Mouse (Mus musculus): ENCODE data around the gene Clcnka. TPM values are rescaled to one million over a fixed set of nuclear protein-coding genes. Genes with fewer than 3 reads are reported as not detected.

The Clcnka gene
- total and polyA plus RNA-seq, 3 experiments: not detected

DNA sequence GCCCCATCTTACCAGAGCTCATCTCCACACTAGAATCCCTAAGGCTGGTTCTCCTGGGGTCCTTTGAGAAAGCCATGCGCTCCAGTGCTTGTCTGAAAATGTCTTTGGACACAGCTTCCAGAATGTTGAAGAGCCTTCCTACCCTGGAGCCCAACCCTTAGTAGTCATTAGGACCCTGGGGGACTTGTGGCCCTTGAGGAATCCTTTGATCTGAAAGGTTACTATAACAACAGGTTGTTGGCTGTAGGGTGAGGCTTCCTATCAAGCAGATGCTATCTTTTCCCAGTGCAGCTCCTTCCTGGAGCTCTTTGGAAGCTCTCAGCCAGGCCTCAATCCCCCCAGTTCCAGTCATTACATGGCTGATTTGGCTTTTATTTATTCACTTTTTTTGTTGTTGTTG lies 37.5 kb upstream of the Clcnka start, which contains the start of gene Srarp:
TSS of gene Srarp (minus strand) at position 132 of the 400 bp plus-strand sequence.
- H3K27ac ChIP-seq (ENCODE audit: control insufficient read depth, low read depth, low read length): no peak within 1 kb of the TSS
- no peak within 1 kb of the TSS for H3K9ac ChIP-seq (ENCODE audit: control insufficient read depth, low read depth, low read length, poor library complexity, severe bottlenecking)
- no peaks in the 10 kb centered on the region for H3K36me3 ChIP-seq (ENCODE audit: control insufficient read depth in 1 of 2, insufficient read depth in 2 of 2, low read length in 2 of 2)
- H3K79me2 ChIP-seq (ENCODE audit: control insufficient read depth, insufficient read depth, low read length, poor library complexity): no peaks in the 10 kb centered on the region
- H3K9me3 ChIP-seq (replicated peaks; ENCODE audit: insufficient read depth, low read length): no peaks in the 10 kb centered on the region
- no peaks in the 10 kb centered on the region for H3K4me1 ChIP-seq (ENCODE audit: control insufficient read depth in 1 of 2, insufficient read depth in 2 of 2, low read length in 2 of 2)
- H3K4me3 ChIP-seq (ENCODE audit: control insufficient read depth in 1 of 2, insufficient read depth in 1 of 2, low read depth in 2 of 2, low read length in 2 of 2): no peak within 1 kb of the TSS
- TF ChIP-seq MAFK (IDR thresholded peaks at IDR 0.05; ENCODE audit: borderline replicate concordance, low read depth, low read length): no peak
- TF ChIP-seq MAX (IDR thresholded peaks at IDR 0.05; ENCODE audit: low read length): no peak
- no peak for TF ChIP-seq BHLHE40 (IDR thresholded peaks at IDR 0.05; ENCODE audit: borderline replicate concordance, low read depth, low read length)
- no peak for TF ChIP-seq SIN3A (IDR thresholded peaks at IDR 0.05; ENCODE audit: low read length)
- no peak for TF ChIP-seq POLR2AphosphoS5 (IDR thresholded peaks at IDR 0.05; ENCODE audit: borderline replicate concordance, low read depth, low read length)
- no peak for TF ChIP-seq USF2 (IDR thresholded peaks at IDR 0.05; ENCODE audit: borderline replicate concordance in 1 of 2, insufficient read depth in 1 of 2, low read depth in 1 of 2, low read length in 2 of 2)
- no peak for TF ChIP-seq CTCF (IDR thresholded peaks at IDR 0.05 in 2 of 3, conservative IDR thresholded peaks at IDR 0.05 in 1 of 3; ENCODE audit: control insufficient read depth in 1 of 3, insufficient read depth in 1 of 3, low read depth in 2 of 3, low read length in 3 of 3, poor library complexity in 1 of 3, severe bottlenecking in 1 of 3)
- no peak for TF ChIP-seq MXI1 (IDR thresholded peaks at IDR 0.05; ENCODE audit: low read depth, low read length)
- no peak for TF ChIP-seq ZC3H11A (IDR thresholded peaks at IDR 0.05; ENCODE audit: low read depth, low read length)
- no peak for TF ChIP-seq ZKSCAN1 (IDR thresholded peaks at IDR 0.05; ENCODE audit: low read depth, low read length)
- TF ChIP-seq GATA1 (IDR thresholded peaks at IDR 0.05; ENCODE audit: low read depth, low read length): no peak
- no peak for TF ChIP-seq RAD21 (IDR thresholded peaks at IDR 0.05; ENCODE audit: low read depth, low read length)
- H3K27me3 ChIP-seq (ENCODE audit: control insufficient read depth in 1 of 2, insufficient read depth in 2 of 2, low read length in 2 of 2): no peaks in the 10 kb centered on the region
- DNase-seq (ENCODE audit: low read depth, low spot score): no peak

DNA sequence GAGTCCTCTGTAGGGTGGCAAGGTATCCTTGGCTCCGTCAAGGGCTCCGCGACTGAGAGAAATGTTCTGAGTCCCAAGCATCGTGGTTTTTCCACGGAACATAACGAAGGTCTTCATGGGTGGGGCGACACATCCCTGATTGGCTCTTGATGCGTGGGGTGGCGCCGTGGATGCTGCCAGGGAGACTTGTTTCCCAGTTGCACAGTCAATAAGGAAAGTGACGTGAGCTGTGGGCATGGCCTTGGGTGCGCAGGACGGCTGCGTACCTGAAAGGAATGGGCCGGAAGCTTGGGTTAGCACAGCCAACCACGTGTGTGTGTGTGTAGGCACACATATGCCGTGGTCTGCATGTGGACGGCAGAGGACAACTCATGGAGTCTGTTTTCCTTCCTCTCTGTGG lies 34.7 kb upstream of the Clcnka start:
- Histone ChIP-seq H3K9me3 (replicated peaks; ENCODE audit: insufficient read depth, low read length) (no peaks in the 10 kb centered on the region), H3K36me3 (ENCODE audit: control insufficient read depth in 1 of 2, insufficient read depth in 2 of 2, low read length in 2 of 2) (no peaks in the 10 kb centered on the region), H3K27me3 (ENCODE audit: control insufficient read depth in 1 of 2, insufficient read depth in 2 of 2, low read length in 2 of 2) (no peaks in the 10 kb centered on the region), H3K4me3 (ENCODE audit: control insufficient read depth in 1 of 2, insufficient read depth in 1 of 2, low read depth in 2 of 2, low read length in 2 of 2) (no peak overlapping the region), H3K27ac (ENCODE audit: control insufficient read depth, low read depth, low read length) (no peak overlapping the region), H3K4me1 (ENCODE audit: control insufficient read depth in 1 of 2, insufficient read depth in 2 of 2, low read length in 2 of 2) (no peaks in the 10 kb centered on the region), H3K9ac (ENCODE audit: control insufficient read depth, low read depth, low read length, poor library complexity, severe bottlenecking) (no peak overlapping the region), H3K79me2 (ENCODE audit: control insufficient read depth, insufficient read depth, low read length, poor library complexity) (no peaks in the 10 kb centered on the region)
- no peak for DNase-seq (ENCODE audit: low read depth, low spot score)
- no peak for TF ChIP-seq MEF2A (IDR thresholded peaks at IDR 0.05; ENCODE audit: extremely low read depth, insufficient replicate concordance, low read depth, low read length, poor library complexity, severe bottlenecking)
- TF ChIP-seq TCF12 (IDR thresholded peaks at IDR 0.05; ENCODE audit: low read depth, low read length): no peak
- no peak for TF ChIP-seq CHD1 (IDR thresholded peaks at IDR 0.05; ENCODE audit: low read depth, low read length)
- TF ChIP-seq BHLHE40 (IDR thresholded peaks at IDR 0.05; ENCODE audit: borderline replicate concordance, low read depth, low read length): no peak
- no peak for TF ChIP-seq CTCF (IDR thresholded peaks at IDR 0.05 in 2 of 3, conservative IDR thresholded peaks at IDR 0.05 in 1 of 3; ENCODE audit: control insufficient read depth in 1 of 3, insufficient read depth in 1 of 3, low read depth in 2 of 3, low read length in 3 of 3, poor library complexity in 1 of 3, severe bottlenecking in 1 of 3)
- no peak for TF ChIP-seq CHD2 (IDR thresholded peaks at IDR 0.05; ENCODE audit: low read length)
- no peak for TF ChIP-seq E2F4 (IDR thresholded peaks at IDR 0.05; ENCODE audit: borderline replicate concordance, low read depth, low read length)
- TF ChIP-seq ZNF384 (IDR thresholded peaks at IDR 0.05; ENCODE audit: low read depth, low read length): no peak
- no peak for TF ChIP-seq RAD21 (IDR thresholded peaks at IDR 0.05; ENCODE audit: low read depth, low read length)
- TF ChIP-seq GABPA (IDR thresholded peaks at IDR 0.05; ENCODE audit: low read depth, low read length): no peak
- no peak for TF ChIP-seq NELFE (IDR thresholded peaks at IDR 0.05; ENCODE audit: low read depth, low read length)
- TF ChIP-seq GATA1 (IDR thresholded peaks at IDR 0.05; ENCODE audit: low read depth, low read length): no peak
- TF ChIP-seq TAL1 (IDR thresholded peaks at IDR 0.05; ENCODE audit: low read length): no peak
- no peak for TF ChIP-seq UBTF (IDR thresholded peaks at IDR 0.05; ENCODE audit: borderline replicate concordance, insufficient read depth, low read depth, low read length)
- no peak for TF ChIP-seq ZMIZ1 (IDR thresholded peaks at IDR 0.05; ENCODE audit: low read depth, low read length)
- TF ChIP-seq POLR2AphosphoS5 (IDR thresholded peaks at IDR 0.05; ENCODE audit: borderline replicate concordance, low read depth, low read length): no peak
- TF ChIP-seq RCOR1 (IDR thresholded peaks at IDR 0.05; ENCODE audit: low read depth, low read length): no peak
- TF ChIP-seq MYB (IDR thresholded peaks at IDR 0.05; ENCODE audit: low read depth, low read length): no peak
- no peak for TF ChIP-seq MAX (IDR thresholded peaks at IDR 0.05; ENCODE audit: low read length)

Data from MEL (cell line).